Mouse (Mus musculus): ENCODE data around the gene Atp6v0a1. TPM values are rescaled to one million over a fixed set of nuclear protein-coding genes. Genes with fewer than 3 reads are reported as not detected.

Atp6v0a1 gene
- polyA plus RNA-seq (2014; fragmentation: Nextera tagmentation; extraction: Ambion mirVana) = 35.0 and 37.9 TPM in 2 replicates

DNA sequence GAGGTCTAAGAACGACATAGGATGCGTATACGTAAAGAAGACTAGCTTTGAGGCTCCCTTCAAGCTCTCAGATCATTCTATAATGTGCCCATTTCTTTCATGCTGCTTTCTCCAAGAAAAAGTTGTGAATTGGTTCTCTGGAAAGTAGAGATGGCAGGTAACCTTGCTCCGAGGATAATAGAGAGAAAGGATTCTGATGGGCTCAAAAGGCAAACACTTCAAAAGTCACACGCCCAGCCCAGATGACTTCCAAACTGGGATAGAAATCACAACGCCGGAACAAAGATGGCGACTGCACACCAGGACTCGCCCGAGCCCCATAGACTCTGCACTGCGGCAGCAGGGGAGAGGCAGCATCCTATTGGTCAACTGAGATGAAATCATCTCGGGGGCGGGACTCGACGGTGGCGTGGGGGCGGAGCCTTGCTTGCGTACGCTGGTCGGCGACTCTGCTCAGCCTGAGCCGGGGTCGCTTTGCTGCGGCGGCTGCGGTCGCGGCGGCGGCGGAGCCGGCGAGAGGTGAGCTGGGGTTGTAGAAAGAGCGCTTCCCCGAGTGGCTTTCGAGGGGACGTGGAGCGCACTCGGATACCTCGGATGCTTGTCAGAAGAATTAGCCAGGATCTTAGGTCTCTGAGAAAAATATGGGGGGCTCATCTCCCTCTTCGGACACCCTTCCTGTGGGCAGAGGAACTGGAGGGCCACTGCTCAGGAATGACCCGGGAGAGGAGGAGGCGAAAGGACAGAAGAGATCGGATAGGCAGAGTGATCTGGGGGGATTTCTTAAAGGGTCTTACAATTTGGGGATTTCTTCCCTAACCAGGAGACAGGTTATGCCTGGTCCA lies at the start of gene Atp6v0a1:
Gene Atp6v0a1 (plus strand): TSS at position 407 of the 842 bp plus-strand sequence.
- ATAC-seq (ENCODE audit: low read depth) = peak; percentile 100
- peak within 1 kb of the TSS; percentile 81 for H3K4me2 ChIP-seq (ENCODE audit: low read depth, low read length)
- DNase-seq (ENCODE audit: low spot score) = peak; percentile 99
- 0 out of 2 replicates have a peak, but pooled peaks cover 6% of the 10 kb centered on the region for H3K27me3 ChIP-seq (replicated peaks; ENCODE audit: control insufficient read depth, insufficient read depth, low read length)
- 1% methylated on average over 28 of the region's 44 CpGs for WGBS
- peaks cover 11% of the 10 kb centered on the region for H3K4me1 ChIP-seq (ENCODE audit: control insufficient read depth, insufficient read depth, low read length)
- H3K36me3 ChIP-seq (ENCODE audit: control insufficient read depth, insufficient read depth, low read length) = peaks cover 21% of the 10 kb centered on the region
- peak within 1 kb of the TSS; percentile 80 for H3K9ac ChIP-seq (ENCODE audit: low read depth, low read length)
- H3K4me3 ChIP-seq (ENCODE audit: low read depth, low read length) = peak within 1 kb of the TSS; percentile 73
- H3K9me3 ChIP-seq (ENCODE audit: control insufficient read depth, low read length) = no peaks in the 10 kb centered on the region
- H3K27ac ChIP-seq (replicated peaks; ENCODE audit: low read depth, low read length) = peak within 1 kb of the TSS; percentile 81

DNA sequence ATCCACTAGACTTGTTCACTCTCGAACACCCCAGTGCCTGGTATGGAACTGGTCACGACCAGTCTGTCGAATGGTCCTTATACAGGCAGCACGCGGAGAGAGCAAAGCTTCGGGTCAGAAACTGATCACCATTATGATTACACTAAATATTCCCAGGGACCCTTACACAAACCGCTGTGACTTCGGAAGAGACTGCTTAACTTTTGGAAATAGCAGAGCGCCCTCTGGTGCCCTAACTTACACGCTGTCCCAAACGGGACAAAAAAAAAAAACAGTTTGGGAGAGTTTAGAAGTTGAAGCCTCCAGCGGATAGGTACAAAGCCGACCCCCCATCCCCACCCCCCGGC lies 49.8 kb upstream of the Atp6v0a1 start:
- no peak for ATAC-seq (ENCODE audit: low read depth)
- Histone ChIP-seq H3K4me3 (ENCODE audit: low read depth, low read length) (peak overlapping the region; percentile 23), H3K27ac (replicated peaks; ENCODE audit: low read depth, low read length) (no peak overlapping the region), H3K27me3 (replicated peaks; ENCODE audit: control insufficient read depth, insufficient read depth, low read length) (peaks cover 21% of the 10 kb centered on the region), H3K9ac (ENCODE audit: low read depth, low read length) (peak overlapping the region; percentile 42; the same call in 1 of the 2 replicates), H3K9me3 (ENCODE audit: control insufficient read depth, low read length) (no peaks in the 10 kb centered on the region), H3K4me1 (ENCODE audit: control insufficient read depth, insufficient read depth, low read length) (peaks cover 32% of the 10 kb centered on the region), H3K36me3 (ENCODE audit: control insufficient read depth, insufficient read depth, low read length) (peaks cover 37% of the 10 kb centered on the region), H3K4me2 (ENCODE audit: low read depth, low read length) (peak overlapping the region; percentile 36)
- 5% methylated on average over 14 of the region's 14 CpGs for WGBS
- peak; percentile 86 for DNase-seq (ENCODE audit: low spot score)

DNA sequence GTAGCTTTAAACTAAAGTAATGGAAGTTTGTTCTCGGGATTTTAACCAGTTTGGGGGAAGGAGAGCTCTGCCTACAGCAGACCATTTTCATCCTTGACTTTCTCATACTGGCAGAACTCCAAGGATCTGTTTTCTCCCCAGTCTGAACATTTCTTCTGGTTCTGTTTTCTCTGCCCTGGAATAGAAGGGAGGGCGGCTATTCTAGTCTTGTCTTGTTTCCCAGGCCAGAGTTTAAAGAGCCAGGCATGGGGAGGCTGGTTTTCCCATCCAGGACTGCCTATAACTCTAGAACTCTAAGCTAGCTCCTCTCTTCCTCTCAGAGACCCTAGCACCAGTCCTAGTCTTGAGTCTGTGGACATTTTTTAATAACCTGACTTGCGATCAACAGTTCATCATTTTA lies 49.4 kb upstream of the Atp6v0a1 start:
- Histone ChIP-seq H3K27me3 (replicated peaks; ENCODE audit: control insufficient read depth, insufficient read depth, low read length) (peaks cover 21% of the 10 kb centered on the region), H3K27ac (replicated peaks; ENCODE audit: low read depth, low read length) (0 out of 2 replicates have a peak overlapping the region, but pooled peaks have one; percentile 55), H3K4me2 (ENCODE audit: low read depth, low read length) (peak overlapping the region; percentile 36), H3K36me3 (ENCODE audit: control insufficient read depth, insufficient read depth, low read length) (peaks cover 37% of the 10 kb centered on the region), H3K9me3 (ENCODE audit: control insufficient read depth, low read length) (no peaks in the 10 kb centered on the region), H3K9ac (ENCODE audit: low read depth, low read length) (peak overlapping the region; percentile 42; the same call in 1 of the 2 replicates), H3K4me3 (ENCODE audit: low read depth, low read length) (no peak overlapping the region; the same call in 1 of the 2 replicates), H3K4me1 (ENCODE audit: control insufficient read depth, insufficient read depth, low read length) (peaks cover 32% of the 10 kb centered on the region)
- WGBS = 29% methylated on average over 3 of the region's 3 CpGs
- DNase-seq (ENCODE audit: low spot score) (no peak), ATAC-seq (ENCODE audit: low read depth) (no peak)

DNA sequence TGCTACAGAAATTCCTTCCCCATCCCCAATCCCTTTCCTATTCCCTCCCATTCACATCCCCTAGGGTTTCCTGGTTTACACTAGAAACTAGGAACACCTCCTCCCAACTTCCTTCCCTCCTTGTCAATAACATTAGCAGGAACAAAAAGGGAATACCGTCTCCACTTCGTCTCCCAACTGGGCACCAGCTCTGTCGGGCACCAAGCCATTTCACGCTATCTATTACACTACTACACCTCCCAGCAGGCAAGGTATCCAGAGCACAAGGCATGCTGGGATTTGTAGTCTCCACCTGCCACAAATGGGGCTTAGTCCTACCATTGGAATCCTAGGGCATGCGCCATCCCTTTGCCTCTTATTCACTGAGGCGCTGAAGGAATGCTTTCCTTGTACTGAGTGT lies 48.7 kb upstream of the Atp6v0a1 start:
- Histone ChIP-seq H3K27ac (replicated peaks; ENCODE audit: low read depth, low read length) (no peak overlapping the region), H3K9ac (ENCODE audit: low read depth, low read length) (no peak overlapping the region), H3K36me3 (ENCODE audit: control insufficient read depth, insufficient read depth, low read length) (peaks cover 34% of the 10 kb centered on the region), H3K4me2 (ENCODE audit: low read depth, low read length) (no peak overlapping the region), H3K9me3 (ENCODE audit: control insufficient read depth, low read length) (no peaks in the 10 kb centered on the region), H3K4me3 (ENCODE audit: low read depth, low read length) (no peak overlapping the region), H3K27me3 (replicated peaks; ENCODE audit: control insufficient read depth, insufficient read depth, low read length) (peaks cover 21% of the 10 kb centered on the region), H3K4me1 (ENCODE audit: control insufficient read depth, insufficient read depth, low read length) (peaks cover 32% of the 10 kb centered on the region)
- peak; percentile 79 for DNase-seq (ENCODE audit: low spot score)
- 7% methylated on average over 6 of the region's 6 CpGs for WGBS
- peak; percentile 73 for ATAC-seq (ENCODE audit: low read depth)

DNA sequence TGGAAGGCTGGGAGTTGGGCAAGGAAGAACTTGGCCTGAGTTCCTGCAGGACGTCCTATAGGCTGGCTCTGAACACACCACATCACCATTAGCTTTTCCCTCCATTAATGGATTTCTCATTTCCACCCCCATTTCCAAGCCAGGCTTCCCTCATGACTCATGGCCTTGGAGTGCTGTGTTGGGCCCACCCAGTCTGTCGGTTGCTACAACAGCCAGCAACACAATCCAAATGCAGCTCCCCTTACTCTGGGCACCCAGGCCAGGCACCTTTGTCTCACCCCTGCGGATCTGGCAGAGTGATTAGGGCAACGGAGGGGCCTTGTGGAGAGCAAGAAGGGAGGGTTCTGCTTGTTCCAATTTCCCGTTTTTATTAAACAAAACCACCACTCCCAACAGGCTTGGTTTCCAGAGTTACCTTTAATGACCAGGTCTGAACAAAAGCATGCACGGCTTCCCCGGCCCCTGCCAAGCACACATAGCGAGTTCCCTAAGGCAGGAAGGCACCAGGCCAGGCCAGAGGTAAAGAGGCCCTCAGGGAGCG lies 46.8 kb upstream of the Atp6v0a1 start:
- no peak for ATAC-seq (ENCODE audit: low read depth)
- peaks cover 20% of the 10 kb centered on the region for H3K27me3 ChIP-seq (replicated peaks; ENCODE audit: control insufficient read depth, insufficient read depth, low read length)
- peak; percentile 48 for DNase-seq (ENCODE audit: low spot score)
- H3K4me1 ChIP-seq (ENCODE audit: control insufficient read depth, insufficient read depth, low read length) = peaks cover 33% of the 10 kb centered on the region
- no peaks in the 10 kb centered on the region for H3K9me3 ChIP-seq (ENCODE audit: control insufficient read depth, low read length)
- peak overlapping the region; percentile 67 for H3K27ac ChIP-seq (replicated peaks; ENCODE audit: low read depth, low read length)
- no peak overlapping the region for H3K9ac ChIP-seq (ENCODE audit: low read depth, low read length)
- H3K36me3 ChIP-seq (ENCODE audit: control insufficient read depth, insufficient read depth, low read length) = peaks cover 18% of the 10 kb centered on the region
- H3K4me3 ChIP-seq (ENCODE audit: low read depth, low read length) = no peak overlapping the region
- WGBS = 57% methylated on average over 9 of the region's 9 CpGs
- H3K4me2 ChIP-seq (ENCODE audit: low read depth, low read length) = no peak overlapping the region

DNA sequence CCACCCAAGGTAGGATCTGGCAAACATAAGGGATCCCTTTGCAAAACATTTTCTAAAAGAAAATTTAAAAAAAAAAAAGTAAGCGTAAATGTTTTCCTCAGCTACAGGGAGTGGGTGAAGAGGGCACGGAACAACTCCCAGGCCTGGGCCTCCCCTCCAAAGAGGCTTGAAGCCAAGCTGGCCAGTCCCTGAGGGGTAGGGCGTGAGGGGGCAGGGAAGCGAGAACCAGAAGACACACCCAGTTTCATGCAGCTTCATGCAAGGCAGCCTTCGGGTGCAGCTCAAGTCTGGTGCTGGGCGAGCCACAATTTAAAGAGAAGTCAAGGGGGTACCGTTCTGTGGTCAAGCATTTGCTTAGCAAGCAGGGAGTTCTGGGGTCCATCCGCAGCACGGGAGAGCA lies 45.6 kb upstream of the Atp6v0a1 start:
- ATAC-seq (ENCODE audit: low read depth) (no peak), DNase-seq (ENCODE audit: low spot score) (no peak)
- Histone ChIP-seq H3K4me1 (ENCODE audit: control insufficient read depth, insufficient read depth, low read length) (peaks cover 39% of the 10 kb centered on the region), H3K4me2 (ENCODE audit: low read depth, low read length) (no peak overlapping the region), H3K27me3 (replicated peaks; ENCODE audit: control insufficient read depth, insufficient read depth, low read length) (peaks cover 12% of the 10 kb centered on the region), H3K36me3 (ENCODE audit: control insufficient read depth, insufficient read depth, low read length) (peaks cover 6% of the 10 kb centered on the region), H3K9ac (ENCODE audit: low read depth, low read length) (0 out of 2 replicates have a peak overlapping the region, but pooled peaks have one; percentile 10), H3K9me3 (ENCODE audit: control insufficient read depth, low read length) (no peaks in the 10 kb centered on the region), H3K27ac (replicated peaks; ENCODE audit: low read depth, low read length) (peak overlapping the region; percentile 36; the same call in 1 of the 2 replicates), H3K4me3 (ENCODE audit: low read depth, low read length) (no peak overlapping the region)
- 76% methylated on average over 9 of the region's 9 CpGs for WGBS

DNA sequence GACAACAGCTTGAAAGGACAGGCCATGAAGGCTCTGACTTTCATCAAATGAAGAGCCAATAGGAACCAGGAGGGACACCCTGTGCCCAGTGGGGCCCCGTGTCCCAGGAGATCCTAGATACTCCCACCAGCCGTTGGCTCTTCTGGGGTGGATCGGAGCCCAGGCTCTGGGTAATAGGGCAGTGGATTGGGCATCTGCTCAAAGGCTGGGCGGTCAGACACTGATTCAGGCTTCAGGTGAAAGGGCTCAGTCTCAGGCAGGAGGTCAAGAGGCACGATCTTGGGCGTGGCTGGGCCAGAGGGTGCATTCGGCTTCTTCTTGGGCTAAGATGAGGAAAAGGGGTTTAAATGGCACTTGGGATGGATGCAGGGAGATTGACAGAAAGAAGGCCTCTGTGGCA lies 45.1 kb upstream of the Atp6v0a1 start:
- H3K27ac ChIP-seq (replicated peaks; ENCODE audit: low read depth, low read length) = peak overlapping the region; percentile 24; the same call in 1 of the 2 replicates
- no peak overlapping the region for H3K9ac ChIP-seq (ENCODE audit: low read depth, low read length)
- no peaks in the 10 kb centered on the region for H3K9me3 ChIP-seq (ENCODE audit: control insufficient read depth, low read length)
- ATAC-seq (ENCODE audit: low read depth) (no peak), DNase-seq (ENCODE audit: low spot score) (no peak)
- peaks cover 35% of the 10 kb centered on the region for H3K4me1 ChIP-seq (ENCODE audit: control insufficient read depth, insufficient read depth, low read length)
- WGBS = 78% methylated on average over 7 of the region's 7 CpGs
- peaks cover 10% of the 10 kb centered on the region for H3K27me3 ChIP-seq (replicated peaks; ENCODE audit: control insufficient read depth, insufficient read depth, low read length)
- H3K4me3 ChIP-seq (ENCODE audit: low read depth, low read length) = no peak overlapping the region
- H3K4me2 ChIP-seq (ENCODE audit: low read depth, low read length) = no peak overlapping the region
- 0 out of 2 replicates have a peak, but pooled peaks cover under 1% of the 10 kb centered on the region for H3K36me3 ChIP-seq (ENCODE audit: control insufficient read depth, insufficient read depth, low read length)

DNA sequence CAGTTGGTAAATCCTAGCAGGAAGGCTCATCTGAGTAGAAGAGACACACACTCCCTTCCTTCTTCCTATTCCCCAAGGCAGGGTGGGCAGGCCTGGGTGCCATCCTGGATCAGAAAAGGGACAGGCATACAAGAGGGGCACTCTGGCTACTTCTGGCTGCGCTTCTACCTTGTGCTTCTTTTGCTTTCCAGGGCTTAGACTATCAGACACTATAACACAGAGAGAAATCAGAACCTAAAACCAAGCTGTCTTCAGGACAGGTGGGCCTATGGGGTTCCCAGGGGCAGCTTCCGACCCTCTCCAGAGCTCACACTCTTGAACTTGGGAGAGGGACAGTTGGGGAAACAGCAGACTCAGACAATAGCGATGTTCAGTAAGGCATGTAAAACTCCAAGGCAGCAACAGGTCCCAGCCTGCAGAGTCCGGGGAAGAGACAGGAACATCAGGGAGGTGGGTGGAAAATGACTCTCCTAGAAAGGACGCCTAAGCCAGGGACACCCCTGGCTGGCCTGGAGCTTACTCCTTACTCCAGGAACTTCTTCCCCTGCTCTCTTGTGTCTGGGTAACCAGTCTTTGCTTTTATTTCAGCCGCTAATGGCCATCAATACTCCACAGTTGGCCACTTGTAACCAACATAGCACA lies 44.2 kb upstream of the Atp6v0a1 start:
- Histone ChIP-seq H3K27ac (replicated peaks; ENCODE audit: low read depth, low read length) (no peak overlapping the region), H3K9ac (ENCODE audit: low read depth, low read length) (no peak overlapping the region), H3K4me3 (ENCODE audit: low read depth, low read length) (no peak overlapping the region), H3K4me1 (ENCODE audit: control insufficient read depth, insufficient read depth, low read length) (peaks cover 29% of the 10 kb centered on the region), H3K27me3 (replicated peaks; ENCODE audit: control insufficient read depth, insufficient read depth, low read length) (peaks cover 9% of the 10 kb centered on the region), H3K9me3 (ENCODE audit: control insufficient read depth, low read length) (no peaks in the 10 kb centered on the region), H3K36me3 (ENCODE audit: control insufficient read depth, insufficient read depth, low read length) (no peaks in the 10 kb centered on the region), H3K4me2 (ENCODE audit: low read depth, low read length) (no peak overlapping the region)
- ATAC-seq (ENCODE audit: low read depth) (no peak), DNase-seq (ENCODE audit: low spot score) (no peak)
- 77% methylated on average over 6 of the region's 6 CpGs for WGBS

All from embryonic facial prominence, embryonic 14.5 days (tissue).